Mouse (Mus musculus): ENCODE results near the gene Sucnr1. TPM values are rescaled to one million over a fixed set of nuclear protein-coding genes. Genes with fewer than 3 reads are reported as not detected.

Gene Sucnr1
- not detected in 2 replicates for polyA plus RNA-seq (2014; fragmentation: Nextera tagmentation; extraction: Ambion mirVana)

DNA sequence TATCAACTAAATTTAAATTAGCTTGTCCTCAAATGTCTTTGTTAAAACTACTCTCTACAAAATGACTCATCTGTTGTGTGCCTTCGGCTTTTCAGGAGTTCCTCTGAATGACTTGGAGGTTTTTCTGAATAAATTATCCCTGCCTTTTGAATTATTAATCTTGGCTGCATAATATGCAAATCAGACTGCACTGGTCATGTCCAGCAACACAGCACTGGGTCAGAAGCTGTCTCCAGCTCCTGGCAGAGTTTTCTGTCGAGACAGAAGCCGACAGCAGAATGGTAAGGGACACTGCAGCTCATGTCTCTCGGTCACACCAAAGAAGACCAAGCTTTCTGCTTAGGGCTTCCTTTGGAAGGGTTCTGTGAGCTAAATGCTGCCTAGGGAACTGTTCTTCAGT lies at the start of gene Sucnr1:
Sucnr1 (plus strand) TSS at position 222 of the 400 bp plus-strand sequence.
- 0 out of 2 replicates have a peak, but pooled peaks have one; percentile 34 for ATAC-seq
- no peaks in the 10 kb centered on the region for H3K27me3 ChIP-seq (replicated peaks; ENCODE audit: control insufficient read depth, insufficient read depth, low read length)
- H3K4me1 ChIP-seq (ENCODE audit: control insufficient read depth, insufficient read depth, low read length): peaks cover 2% of the 10 kb centered on the region; the same call in 1 of the 2 replicates
- peak; percentile 2 for DNase-seq (ENCODE audit: low spot score)
- H3K9ac ChIP-seq (ENCODE audit: low read length): no peak within 1 kb of the TSS
- no peak within 1 kb of the TSS for H3K4me3 ChIP-seq (ENCODE audit: low read depth, low read length)
- H3K4me2 ChIP-seq (ENCODE audit: low read length): no peak within 1 kb of the TSS
- no peaks in the 10 kb centered on the region for H3K36me3 ChIP-seq (ENCODE audit: control insufficient read depth, insufficient read depth, low read length)
- WGBS: 54% methylated on average over 4 of the region's 4 CpGs
- no peak within 1 kb of the TSS for H3K27ac ChIP-seq (ENCODE audit: low read depth, low read length)
- no peaks in the 10 kb centered on the region for H3K9me3 ChIP-seq (replicated peaks; ENCODE audit: control insufficient read depth, low read length)

DNA sequence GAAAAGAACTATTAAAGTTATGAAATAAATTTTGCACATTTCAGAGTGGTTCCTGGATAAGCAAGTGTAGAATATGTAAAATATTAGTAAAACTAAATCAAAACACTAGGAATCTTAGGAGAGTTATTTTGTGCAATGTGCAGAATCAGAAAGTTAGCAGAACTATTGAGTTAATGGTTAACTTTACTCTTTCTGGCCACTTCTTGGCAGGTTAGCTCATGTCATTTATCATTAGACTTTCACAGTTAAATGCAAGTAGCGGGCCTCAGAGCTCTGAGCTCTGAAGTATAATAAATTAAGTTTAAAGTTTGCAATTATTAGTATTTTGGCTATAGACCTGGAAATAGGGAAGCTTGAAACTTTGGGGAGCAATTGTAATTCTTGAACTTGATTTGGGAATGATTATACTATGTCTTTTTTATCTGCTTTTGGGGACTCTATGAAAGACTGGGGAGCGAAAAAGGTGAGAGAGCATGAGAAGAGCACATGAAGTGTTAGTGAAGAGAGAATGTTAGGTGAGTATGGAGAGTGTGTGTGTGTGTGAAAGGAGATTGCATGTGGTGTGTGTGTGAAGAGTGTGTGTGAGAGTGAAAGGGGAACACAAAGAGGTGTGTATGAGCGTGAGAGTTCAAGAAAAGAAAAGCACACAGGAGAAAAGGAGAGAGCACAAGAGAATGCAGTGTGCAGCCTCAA lies 35.3 kb upstream of the Sucnr1 start:
- H3K4me3 ChIP-seq (ENCODE audit: low read depth, low read length): no peak overlapping the region
- DNase-seq (ENCODE audit: low spot score) (no peak), ATAC-seq (no peak)
- H3K9me3 ChIP-seq (replicated peaks; ENCODE audit: control insufficient read depth, low read length): no peaks in the 10 kb centered on the region
- H3K9ac ChIP-seq (ENCODE audit: low read length): no peak overlapping the region
- no peaks in the 10 kb centered on the region for H3K36me3 ChIP-seq (ENCODE audit: control insufficient read depth, insufficient read depth, low read length)
- no peaks in the 10 kb centered on the region for H3K4me1 ChIP-seq (ENCODE audit: control insufficient read depth, insufficient read depth, low read length)
- H3K27ac ChIP-seq (ENCODE audit: low read depth, low read length): no peak overlapping the region
- no peaks in the 10 kb centered on the region for H3K27me3 ChIP-seq (replicated peaks; ENCODE audit: control insufficient read depth, insufficient read depth, low read length)
- H3K4me2 ChIP-seq (ENCODE audit: low read length): no peak overlapping the region
- WGBS: 82% methylated on average over 3 of the region's 3 CpGs

DNA sequence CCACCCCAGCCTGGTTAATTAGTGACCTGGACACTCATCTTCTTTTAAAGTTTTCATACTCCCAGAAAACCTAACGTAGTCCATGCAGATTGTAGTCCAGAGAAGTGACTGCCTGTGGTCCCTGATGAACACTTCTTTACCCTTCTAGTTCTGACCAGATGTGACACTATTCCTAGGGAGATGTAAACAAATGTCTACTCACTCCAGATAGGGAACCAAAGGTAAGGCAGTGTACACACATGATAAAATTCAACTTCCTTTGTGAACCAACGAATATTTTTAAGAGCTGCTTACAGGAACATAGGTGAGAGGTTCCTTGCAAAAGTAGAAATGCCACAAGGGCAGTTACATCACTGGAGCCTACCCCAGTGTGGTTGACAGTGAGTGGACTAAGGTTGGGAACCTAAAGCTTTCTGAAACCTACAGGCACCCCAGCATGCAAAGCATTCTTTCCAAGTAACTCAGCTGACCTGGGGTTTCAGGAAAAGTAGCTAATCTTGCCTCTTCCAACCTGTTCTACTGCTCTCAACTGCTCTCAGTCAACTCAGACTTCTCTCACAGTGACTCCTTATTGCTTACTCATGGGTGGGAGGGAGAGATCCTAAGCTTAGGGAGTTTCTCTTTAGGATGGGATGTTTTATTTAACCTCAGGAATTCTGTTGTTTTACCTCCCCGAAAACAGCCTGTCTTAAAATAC lies 28.3 kb upstream of the Sucnr1 start:
- H3K4me1 ChIP-seq (ENCODE audit: control insufficient read depth, insufficient read depth, low read length): no peaks in the 10 kb centered on the region
- H3K4me2 ChIP-seq (ENCODE audit: low read length): no peak overlapping the region
- no peak overlapping the region for H3K4me3 ChIP-seq (ENCODE audit: low read depth, low read length)
- no peaks in the 10 kb centered on the region for H3K9me3 ChIP-seq (replicated peaks; ENCODE audit: control insufficient read depth, low read length)
- WGBS: 83% methylated on average over 3 of the region's 3 CpGs
- ATAC-seq (no peak), DNase-seq (ENCODE audit: low spot score) (no peak)
- H3K27me3 ChIP-seq (replicated peaks; ENCODE audit: control insufficient read depth, insufficient read depth, low read length): no peaks in the 10 kb centered on the region
- H3K27ac ChIP-seq (ENCODE audit: low read depth, low read length): no peak overlapping the region
- no peak overlapping the region for H3K9ac ChIP-seq (ENCODE audit: low read length)
- H3K36me3 ChIP-seq (ENCODE audit: control insufficient read depth, insufficient read depth, low read length): no peaks in the 10 kb centered on the region

DNA sequence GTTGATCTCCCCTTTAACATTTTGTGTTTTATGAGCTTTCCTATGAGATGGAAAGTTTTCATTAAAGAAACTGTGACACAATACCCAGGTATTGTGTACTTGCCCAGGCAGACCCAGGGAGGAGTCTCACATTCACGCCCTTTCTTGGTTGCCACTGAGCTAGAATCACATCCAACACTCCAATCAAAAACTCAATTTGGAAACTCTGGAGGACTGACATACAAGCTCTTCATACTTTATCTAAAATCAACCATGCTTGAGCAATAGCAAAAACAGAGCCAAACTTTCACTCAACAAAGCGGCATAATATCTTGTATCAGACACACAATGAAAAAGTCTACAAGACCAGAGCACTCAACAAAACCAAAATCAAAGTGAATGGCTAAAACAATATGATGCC lies 27.7 kb upstream of the Sucnr1 start:
- H3K27ac ChIP-seq (ENCODE audit: low read depth, low read length): no peak overlapping the region
- DNase-seq (ENCODE audit: low spot score) (no peak), ATAC-seq (no peak)
- WGBS: 84% methylated on average over 2 of the region's 2 CpGs
- H3K4me1 ChIP-seq (ENCODE audit: control insufficient read depth, insufficient read depth, low read length): no peaks in the 10 kb centered on the region
- no peak overlapping the region for H3K9ac ChIP-seq (ENCODE audit: low read length)
- no peaks in the 10 kb centered on the region for H3K27me3 ChIP-seq (replicated peaks; ENCODE audit: control insufficient read depth, insufficient read depth, low read length)
- no peak overlapping the region for H3K4me3 ChIP-seq (ENCODE audit: low read depth, low read length)
- no peaks in the 10 kb centered on the region for H3K36me3 ChIP-seq (ENCODE audit: control insufficient read depth, insufficient read depth, low read length)
- H3K9me3 ChIP-seq (replicated peaks; ENCODE audit: control insufficient read depth, low read length): no peaks in the 10 kb centered on the region
- no peak overlapping the region for H3K4me2 ChIP-seq (ENCODE audit: low read length)

DNA sequence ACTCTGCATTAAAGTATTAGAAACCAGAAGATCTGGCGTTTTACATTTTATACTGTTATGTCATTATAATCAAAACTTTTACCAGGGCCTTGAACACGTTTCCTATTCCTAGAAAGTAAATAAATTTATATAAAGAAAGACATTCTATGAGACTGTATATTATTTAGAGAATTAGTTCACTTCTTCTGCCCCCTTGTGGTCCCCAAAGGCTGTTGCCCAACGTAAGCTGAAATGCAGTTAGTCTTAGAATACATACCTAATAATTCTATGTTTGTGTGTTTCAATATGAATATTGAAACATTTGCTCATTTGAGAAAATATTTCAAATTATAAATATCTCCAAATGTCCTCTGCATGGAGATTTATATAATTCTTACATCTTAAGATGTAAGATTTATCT lies 25.2 kb upstream of the Sucnr1 start:
- Histone ChIP-seq H3K4me1 (ENCODE audit: control insufficient read depth, insufficient read depth, low read length) (no peaks in the 10 kb centered on the region), H3K27ac (ENCODE audit: low read depth, low read length) (no peak overlapping the region), H3K4me3 (ENCODE audit: low read depth, low read length) (no peak overlapping the region), H3K36me3 (ENCODE audit: control insufficient read depth, insufficient read depth, low read length) (no peaks in the 10 kb centered on the region), H3K27me3 (replicated peaks; ENCODE audit: control insufficient read depth, insufficient read depth, low read length) (no peaks in the 10 kb centered on the region), H3K9ac (ENCODE audit: low read length) (no peak overlapping the region), H3K9me3 (replicated peaks; ENCODE audit: control insufficient read depth, low read length) (no peaks in the 10 kb centered on the region), H3K4me2 (ENCODE audit: low read length) (no peak overlapping the region)
- WGBS: 28% methylated on average over 3 of the region's 3 CpGs
- ATAC-seq: no peak
- peak; percentile 60 for DNase-seq (ENCODE audit: low spot score)

DNA sequence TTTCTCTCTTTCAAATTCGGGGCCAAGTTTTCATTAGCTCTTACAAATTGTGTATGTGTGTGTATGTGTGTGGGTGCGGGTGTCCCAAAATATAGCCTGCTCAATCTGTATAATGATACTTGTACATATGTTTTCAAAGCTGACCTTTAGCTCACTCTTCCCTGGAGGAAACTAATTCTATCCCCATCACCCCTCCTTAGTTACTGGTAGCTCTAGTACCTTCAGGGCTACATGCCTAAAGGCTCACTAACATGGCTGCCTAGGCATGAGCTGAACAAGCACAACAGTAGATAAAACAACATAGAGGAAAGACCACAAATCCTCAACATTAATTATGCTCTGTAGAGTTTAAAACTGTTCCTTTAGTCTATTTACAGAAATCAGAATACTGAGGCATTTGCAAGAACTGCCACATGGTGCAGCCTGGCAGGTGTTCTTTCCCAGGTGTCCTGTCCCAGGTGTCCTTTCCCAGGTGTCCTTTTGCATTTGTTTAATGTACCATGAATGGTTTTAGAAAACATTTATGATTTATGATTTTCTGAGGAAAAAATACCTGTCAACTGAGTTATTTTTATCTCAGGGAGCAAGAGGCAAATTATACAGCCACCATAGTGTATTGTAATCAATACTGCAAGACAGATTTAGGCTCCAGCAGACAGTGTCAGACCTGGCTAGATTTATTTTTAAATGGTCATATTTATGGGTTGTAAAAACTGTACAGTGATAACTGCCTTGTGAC lies 24.4 kb upstream of the Sucnr1 start:
- Histone ChIP-seq H3K9me3 (replicated peaks; ENCODE audit: control insufficient read depth, low read length) (no peaks in the 10 kb centered on the region), H3K4me2 (ENCODE audit: low read length) (no peak overlapping the region), H3K9ac (ENCODE audit: low read length) (no peak overlapping the region), H3K27ac (ENCODE audit: low read depth, low read length) (no peak overlapping the region), H3K4me1 (ENCODE audit: control insufficient read depth, insufficient read depth, low read length) (no peaks in the 10 kb centered on the region), H3K36me3 (ENCODE audit: control insufficient read depth, insufficient read depth, low read length) (no peaks in the 10 kb centered on the region), H3K27me3 (replicated peaks; ENCODE audit: control insufficient read depth, insufficient read depth, low read length) (no peaks in the 10 kb centered on the region), H3K4me3 (ENCODE audit: low read depth, low read length) (no peak overlapping the region)
- 90% methylated on average over 2 of the region's 2 CpGs for whole genome bisulfite sequencing
- DNase-seq (ENCODE audit: low spot score): no peak
- no peak for ATAC-seq

- ATAC-seq: no peak
- DNase-seq (ENCODE audit: low spot score): no peak
- no peak overlapping the region for H3K4me2 ChIP-seq (ENCODE audit: low read length)
Measured at GRCm38 (mm10) chr3:60057809-60058082, 23.9 kb upstream of the Sucnr1 start.

GRCm38 (mm10) chr3:60078883-60079415 lies 2.7 kb upstream of the Sucnr1 start:
- DNase-seq (ENCODE audit: low spot score) (no peak), ATAC-seq (no peak)
- Histone ChIP-seq H3K27me3 (replicated peaks; ENCODE audit: control insufficient read depth, insufficient read depth, low read length) (no peaks in the 10 kb centered on the region), H3K9ac (ENCODE audit: low read length) (no peak overlapping the region), H3K9me3 (replicated peaks; ENCODE audit: control insufficient read depth, low read length) (no peaks in the 10 kb centered on the region), H3K27ac (ENCODE audit: low read depth, low read length) (no peak overlapping the region), H3K4me3 (ENCODE audit: low read depth, low read length) (no peak overlapping the region), H3K36me3 (ENCODE audit: control insufficient read depth, insufficient read depth, low read length) (no peaks in the 10 kb centered on the region), H3K4me2 (ENCODE audit: low read length) (no peak overlapping the region), H3K4me1 (ENCODE audit: control insufficient read depth, insufficient read depth, low read length) (peaks cover 2% of the 10 kb centered on the region; the same call in 1 of the 2 replicates)
- 86% methylated on average over 1 of the region's 1 CpGs for whole genome bisulfite sequencing

More at GRCm38 (mm10) chr3:60057809-60058082, 23.9 kb upstream of the Sucnr1 start:
- Histone ChIP-seq H3K27me3 (replicated peaks; ENCODE audit: control insufficient read depth, insufficient read depth, low read length) (no peaks in the 10 kb centered on the region), H3K9ac (ENCODE audit: low read length) (no peak overlapping the region), H3K36me3 (ENCODE audit: control insufficient read depth, insufficient read depth, low read length) (no peaks in the 10 kb centered on the region), H3K9me3 (replicated peaks; ENCODE audit: control insufficient read depth, low read length) (no peaks in the 10 kb centered on the region), H3K4me3 (ENCODE audit: low read depth, low read length) (no peak overlapping the region), H3K4me1 (ENCODE audit: control insufficient read depth, insufficient read depth, low read length) (no peaks in the 10 kb centered on the region), H3K27ac (ENCODE audit: low read depth, low read length) (no peak overlapping the region)
- WGBS: 80% methylated on average over 1 of the region's 1 CpGs
